In the genomic region with DNA sequence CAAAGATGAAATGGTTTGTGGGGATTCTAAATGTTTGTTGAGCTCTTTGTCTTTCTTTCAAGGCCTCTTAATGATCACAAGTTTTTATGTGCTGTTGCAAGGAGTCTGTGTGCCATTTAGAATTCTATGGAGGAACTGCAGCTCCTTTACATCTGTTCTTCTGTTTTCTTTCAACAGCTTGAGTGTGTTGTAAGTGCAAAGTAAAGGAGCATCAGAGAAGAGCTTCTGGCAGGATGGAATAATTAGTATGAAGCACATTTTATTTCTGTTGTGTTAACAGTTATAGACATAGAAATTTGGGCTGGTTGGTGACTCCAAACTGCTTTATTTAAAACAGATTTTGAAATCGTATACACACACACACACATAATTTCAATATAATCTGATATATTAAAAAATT, we compare ENCODE assay signal across 16 mouse cellular contexts.
"Had no signal": no experiment of that assay in that cellular context is flagged by ENCODE, and none has a peak within 500 bp of the region (broad histone marks: within the 10 kb centered on the region; RNA-seq: fewer than 3 reads in every experiment).

No protein-coding gene starts in this region.

- H3K4me2 ChIP-seq: limb, embryonic 12.5 days; liver, embryonic 13.5 days; lung, embryonic 15.5 days; midbrain, embryonic 11.5 days; midbrain, embryonic 15.5 days; neural tube, embryonic 12.5 days had no signal

- H3K9me3 ChIP-seq: limb, embryonic 12.5 days; liver, embryonic 13.5 days; lung, embryonic 15.5 days; megakaryocyte, embryonic 14.5 days; midbrain, embryonic 15.5 days; neural tube, embryonic 12.5 days had no signal

- DNase-seq: kidney, adult 18-20 months; kidney, postnatal 10 days; kidney, postnatal 4 days; liver; liver, embryonic 13.5 days; liver, postnatal 0 days; lung, postnatal 14 days; thymus, adult 18-20 months; thymus, postnatal 14 days had no signal

- H3K27me3 ChIP-seq: limb, embryonic 12.5 days; liver, embryonic 13.5 days; lung, embryonic 15.5 days; megakaryocyte, embryonic 14.5 days; midbrain, embryonic 15.5 days; neural tube, embryonic 12.5 days had no signal

- H3K36me3 ChIP-seq: limb, embryonic 12.5 days; liver, embryonic 13.5 days; lung, embryonic 15.5 days; midbrain, embryonic 15.5 days; neural tube, embryonic 12.5 days had no signal

- H3K9ac ChIP-seq: limb, embryonic 12.5 days; liver, embryonic 13.5 days; liver, postnatal 0 days; lung, embryonic 15.5 days; midbrain, embryonic 15.5 days; neural tube, embryonic 12.5 days had no signal

- ATAC-seq: liver, postnatal 0 days; midbrain, embryonic 15.5 days had no signal

- H3K27ac ChIP-seq: limb, embryonic 12.5 days; liver, embryonic 13.5 days; lung, embryonic 15.5 days; macrophage; midbrain, embryonic 15.5 days; neural tube, embryonic 12.5 days had no signal

- H3K4me1 ChIP-seq: limb, embryonic 12.5 days; liver, embryonic 13.5 days; lung, embryonic 15.5 days; megakaryocyte, embryonic 14.5 days; midbrain, embryonic 15.5 days; neural tube, embryonic 12.5 days had no signal

- H3K4me3 ChIP-seq: limb, embryonic 12.5 days; liver, embryonic 13.5 days; lung, embryonic 15.5 days; megakaryocyte, embryonic 14.5 days; midbrain, embryonic 15.5 days; neural tube, embryonic 12.5 days had no signal
